Mouse (Mus musculus): Measurements from ENCODE around the gene Tmem132b.

DNA sequence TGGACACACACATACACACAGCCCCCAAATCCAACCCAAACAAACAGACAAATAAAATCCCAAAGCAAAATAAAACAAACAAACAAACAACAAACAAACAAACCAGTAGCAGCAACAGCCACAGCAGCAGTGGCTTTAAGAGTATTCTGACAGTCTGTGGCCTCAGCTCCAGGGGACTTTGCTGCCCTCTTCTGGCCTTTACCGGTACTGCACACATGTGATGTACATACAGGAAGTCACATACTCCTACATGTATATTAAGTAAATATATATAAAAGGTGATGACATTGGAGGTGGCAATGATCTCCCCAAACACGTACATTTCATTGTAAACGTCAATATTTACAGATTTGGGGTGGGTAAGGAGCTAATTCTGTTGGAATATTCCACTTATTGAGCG, 5.1 kb upstream of the Tmem132b start:
- TF ChIP-seq FLI1 (IDR thresholded peaks at IDR 0.05; ENCODE audit: low read length) (no peak), GATA1 (IDR thresholded peaks at IDR 0.05; ENCODE audit: borderline replicate concordance, low read length) (no peak)
